Mouse (Mus musculus) yolk sac, embryonic 10.5 days (tissue): ENCODE measurements around the gene Vamp1.

Source experiments
- DNase-seq: peaks from one replicate; pipeline ENCODE4 v3.0.0-alpha.2; 2017; ENCODE audit warnings: low spot score

Gene Vamp1

DNA sequence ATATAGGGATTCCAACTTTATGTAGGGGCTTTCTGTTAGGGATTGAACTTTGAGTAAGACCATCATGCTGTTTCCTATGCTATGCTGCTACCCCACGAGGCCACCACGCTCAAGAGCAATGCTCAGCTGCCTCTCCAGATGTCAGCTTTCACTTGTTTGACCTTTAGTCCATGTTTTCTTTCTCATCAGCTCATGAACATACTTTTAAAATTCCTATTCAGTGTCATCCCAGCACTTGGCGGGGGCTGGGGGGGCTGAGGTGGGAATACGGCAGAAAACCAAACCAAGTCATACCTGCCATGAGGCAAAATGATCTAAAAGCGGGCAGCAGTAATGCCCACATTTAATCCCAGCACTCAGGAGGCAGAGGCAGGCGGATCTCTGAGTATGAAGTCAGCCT, 2.2 kb upstream of the Vamp1 start:
- no peak for DNase-seq

DNA sequence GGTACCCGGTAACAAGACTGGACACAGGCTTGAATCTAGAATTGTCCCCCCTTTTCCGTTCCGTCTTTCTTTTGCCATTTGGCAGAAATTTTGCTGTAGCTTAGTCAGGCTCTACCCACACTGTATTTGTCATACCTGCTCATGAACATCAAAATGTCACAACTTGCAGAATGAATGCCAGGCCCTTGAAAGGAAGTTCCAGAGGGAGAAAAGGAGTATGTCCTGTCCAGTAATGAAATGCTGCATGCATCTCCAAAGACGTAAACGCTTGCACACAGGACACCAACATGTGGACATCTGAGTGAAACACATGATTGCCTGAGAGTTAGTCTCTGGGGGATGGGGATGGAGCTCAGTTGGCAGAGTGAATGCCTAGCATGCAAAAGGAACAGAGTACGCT, 1.6 kb upstream of the Vamp1 start:
- DNase-seq: no peak

DNA sequence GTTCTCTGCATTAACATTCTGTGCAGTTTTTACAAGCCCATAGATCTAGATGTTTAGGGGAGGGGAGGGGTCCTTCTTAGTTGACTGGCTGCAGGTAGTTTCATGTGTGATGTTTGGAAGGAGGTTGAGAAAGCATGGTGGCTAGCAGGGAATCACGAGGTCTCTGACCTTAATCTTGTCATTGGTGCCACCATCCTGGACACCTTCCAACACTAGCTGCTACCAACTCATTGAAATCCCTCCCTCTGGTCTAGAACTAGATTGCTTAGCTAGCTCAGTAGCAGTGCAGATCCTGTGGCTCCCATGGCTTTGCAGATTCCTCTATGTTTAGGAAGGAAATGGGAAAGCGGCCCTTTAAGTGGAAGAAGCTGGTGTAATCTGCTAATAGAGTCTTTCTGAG, 1.5 kb downstream of the Vamp1 start:
- DNase-seq: no peak

DNA sequence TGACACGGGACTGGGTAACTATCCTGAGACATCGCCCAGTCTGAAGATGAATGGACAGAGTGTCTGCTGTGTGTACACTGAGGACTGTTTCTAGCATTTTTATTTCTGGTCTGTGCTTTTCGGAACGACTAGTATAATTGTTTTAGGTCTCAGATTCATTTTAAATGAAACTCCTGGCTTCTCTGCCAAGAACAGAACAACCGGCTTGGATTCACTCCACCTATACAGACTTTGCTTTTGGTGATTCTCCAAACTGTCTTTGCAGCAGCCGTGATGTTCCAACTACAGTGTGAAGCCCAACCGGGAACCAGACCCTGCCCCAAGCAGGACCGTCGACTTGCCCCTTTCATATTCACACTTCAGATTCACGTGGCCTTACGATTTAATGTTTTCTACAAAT, 2.5 kb downstream of the Vamp1 start:
- DNase-seq: no peak

DNA sequence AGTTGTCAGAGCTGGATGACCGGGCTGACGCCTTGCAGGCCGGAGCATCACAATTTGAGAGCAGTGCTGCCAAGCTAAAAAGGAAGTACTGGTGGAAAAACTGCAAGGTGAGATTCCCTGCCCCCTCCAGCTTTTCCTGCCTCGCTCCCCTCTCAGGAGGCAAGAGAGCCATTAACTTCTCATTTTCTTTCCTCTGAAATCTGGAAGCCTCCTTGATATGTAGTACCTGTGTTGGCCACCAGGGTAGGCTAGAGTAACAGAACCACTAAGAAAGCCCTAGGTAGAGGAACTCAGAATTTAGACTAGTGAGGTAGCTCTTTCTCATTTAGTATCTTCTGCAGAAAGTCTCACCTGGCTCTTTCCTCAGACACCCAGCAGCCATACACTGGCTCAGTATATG, 3.6 kb downstream of the Vamp1 start:
- peak; percentile 29 for DNase-seq

DNA sequence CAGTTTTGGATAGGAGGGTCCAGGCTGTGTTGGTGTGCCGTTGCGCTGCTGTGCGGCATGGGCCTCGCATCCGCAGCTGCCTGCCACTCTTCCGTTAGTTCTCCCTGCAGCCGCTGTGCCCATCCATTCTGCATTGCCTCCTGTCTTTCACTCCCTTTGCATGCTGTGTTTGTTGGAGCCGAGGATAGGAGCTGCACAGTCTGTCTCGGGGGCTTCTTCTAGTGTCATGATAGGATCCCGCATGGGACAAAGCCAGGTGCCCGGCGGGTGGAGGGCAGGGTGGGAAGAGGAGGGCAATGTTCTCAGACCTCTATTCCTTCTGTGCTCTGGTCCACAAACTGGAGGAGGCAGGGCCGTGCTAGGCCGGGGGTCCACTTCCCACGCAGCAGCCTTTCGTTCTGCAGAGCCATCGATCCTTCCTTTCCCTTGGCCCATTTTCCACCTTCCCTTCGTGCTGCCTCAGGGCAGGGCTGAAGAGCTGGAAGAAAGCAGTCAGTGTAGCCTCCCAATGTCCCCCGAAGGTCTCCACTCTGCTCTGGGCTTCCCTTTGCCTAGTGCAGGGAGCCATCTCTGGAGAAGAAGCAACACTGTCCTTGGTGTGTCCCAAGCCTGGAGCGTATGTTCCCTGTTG, 5.9 kb downstream of the Vamp1 start:
- DNase-seq: no peak

DNA sequence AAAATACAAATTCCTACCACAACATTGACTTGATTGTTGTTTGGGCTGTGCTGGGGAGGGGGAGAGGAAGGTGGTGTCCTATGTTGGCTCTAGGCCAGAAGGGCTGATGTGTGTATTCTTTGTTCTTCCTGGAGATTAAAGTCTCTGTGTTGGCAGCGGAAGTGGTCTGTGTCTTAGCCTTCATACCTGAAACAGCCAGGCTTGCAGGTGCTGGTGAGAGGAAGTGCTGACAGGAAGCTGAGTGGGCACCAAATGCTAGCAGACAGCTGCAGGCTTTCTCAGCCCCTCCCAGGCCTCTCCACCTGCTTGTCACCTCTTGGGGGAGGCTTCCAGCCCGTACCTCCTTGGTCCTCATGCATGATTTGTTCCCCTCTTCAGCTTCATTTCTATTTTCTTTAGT, 6.8 kb downstream of the Vamp1 start:
- DNase-seq: no peak

DNA sequence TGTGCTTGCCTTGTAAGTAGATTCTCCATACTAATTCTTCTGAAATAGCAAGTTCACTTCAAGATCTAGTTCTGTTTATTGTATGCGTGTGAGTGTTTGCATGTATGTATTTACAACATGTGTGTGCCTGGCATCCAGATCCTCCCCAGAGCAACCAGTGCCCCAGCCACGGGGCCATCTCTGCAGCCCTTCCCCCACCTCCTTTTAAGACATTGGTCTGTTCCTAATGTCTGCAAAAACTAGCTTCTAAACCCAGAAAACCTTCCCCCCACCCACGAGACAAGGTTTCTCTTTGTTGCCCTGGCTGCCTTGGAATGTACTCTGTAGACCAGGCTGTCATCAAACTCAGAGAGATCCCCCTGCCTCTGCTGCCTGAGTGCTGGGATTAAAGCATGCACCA, 7.2 kb downstream of the Vamp1 start:
- no peak for DNase-seq

DNA sequence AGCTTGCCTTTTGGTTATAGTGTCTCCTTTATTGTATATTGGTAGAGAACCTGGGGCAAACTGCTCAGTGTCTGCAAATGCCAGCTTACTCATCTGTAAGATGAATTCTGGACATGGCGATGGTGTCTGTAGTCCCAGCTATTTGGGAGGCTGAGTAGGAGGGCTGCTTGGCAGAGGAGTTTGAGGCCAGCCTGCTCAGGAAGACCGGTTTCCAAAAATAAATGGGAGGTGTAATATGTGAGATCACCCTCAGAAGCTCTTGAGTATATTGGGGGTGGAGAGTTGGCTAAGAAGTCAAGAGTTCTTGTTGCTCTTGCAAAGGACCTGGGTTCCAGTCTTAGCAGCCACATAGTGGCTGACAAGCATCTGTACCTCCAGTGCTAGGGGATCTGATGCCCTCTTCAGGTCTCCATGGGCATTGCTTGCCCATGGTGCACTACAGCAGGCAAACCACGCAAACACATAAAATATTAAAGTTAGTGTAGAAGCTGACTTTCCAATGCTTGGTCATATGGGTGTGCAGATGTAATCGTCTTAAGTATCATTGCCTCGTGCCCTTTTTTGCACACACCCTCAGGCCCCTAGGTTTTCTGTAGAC, 10.3 kb downstream of the Vamp1 start:
- no peak for DNase-seq

DNA sequence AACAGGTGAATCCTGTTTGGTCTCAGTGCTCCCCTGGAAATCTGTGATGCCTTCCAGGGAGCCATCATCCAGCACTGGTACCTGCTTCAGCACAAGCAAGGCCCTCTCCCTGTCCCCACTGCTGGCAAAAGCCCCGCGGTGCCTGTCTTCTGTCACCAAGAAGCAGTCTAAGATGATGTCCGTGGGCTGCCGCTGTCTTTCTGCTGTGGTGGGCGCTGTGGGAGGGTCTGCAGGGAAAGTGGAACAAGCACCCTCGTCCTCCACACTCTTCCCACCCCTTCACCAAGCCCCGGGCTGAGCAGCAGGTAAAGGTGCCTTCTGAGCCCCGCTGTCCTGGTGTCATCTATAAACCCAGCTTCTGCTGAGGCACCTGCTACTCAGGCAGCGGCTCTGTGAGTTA, 15.2 kb downstream of the Vamp1 start:
- DNase-seq: no peak

DNA sequence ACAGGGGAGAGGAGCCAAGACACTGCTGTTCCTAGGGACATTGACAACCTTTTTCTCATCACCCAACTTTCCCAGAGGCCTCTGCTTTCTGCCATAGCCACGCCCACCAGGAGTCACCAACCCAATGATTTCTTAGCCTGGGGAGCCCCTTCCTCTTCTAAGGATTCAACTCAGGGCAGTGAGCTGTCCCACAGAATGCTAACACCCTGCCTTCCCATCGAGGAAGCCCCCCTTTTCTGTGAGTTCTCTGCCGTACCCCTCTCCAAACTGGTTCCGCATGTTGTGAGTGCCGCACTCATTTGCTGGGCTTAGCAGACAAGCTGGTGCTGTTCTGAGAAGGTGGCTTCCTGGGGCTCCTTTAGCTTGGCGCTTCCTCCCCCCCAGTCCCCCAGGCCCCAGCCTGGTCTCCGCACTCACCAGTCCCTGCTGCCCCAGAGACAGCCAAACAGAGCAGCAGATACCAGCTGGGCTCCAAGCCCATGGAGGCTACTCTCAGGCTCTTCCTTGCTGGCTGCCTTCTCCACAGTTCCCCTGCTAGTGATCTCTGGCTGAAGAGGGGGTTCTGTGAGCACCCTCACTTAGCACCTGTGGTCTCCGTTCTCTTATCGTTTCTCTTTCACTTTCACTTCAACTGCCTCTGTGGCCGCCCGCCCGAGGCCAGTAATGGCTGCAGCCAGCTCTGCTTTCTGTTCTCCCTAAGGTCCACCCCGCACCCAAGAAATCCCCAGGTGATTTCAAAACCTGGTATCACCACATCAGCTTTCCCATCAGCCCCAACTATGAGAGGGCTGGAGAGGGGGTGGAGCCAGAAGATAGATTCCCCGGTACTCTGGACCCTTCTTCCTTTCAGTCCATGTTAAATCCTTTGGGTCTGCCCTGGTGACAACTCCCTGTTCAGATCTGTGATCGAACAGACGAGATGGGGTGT, 16.0 kb downstream of the Vamp1 start, which contains the start of gene Tapbpl:
Gene Tapbpl, minus strand, starts transcription at position 744 of the 928 bp plus-strand sequence.
- DNase-seq: peak; percentile 34

DNA sequence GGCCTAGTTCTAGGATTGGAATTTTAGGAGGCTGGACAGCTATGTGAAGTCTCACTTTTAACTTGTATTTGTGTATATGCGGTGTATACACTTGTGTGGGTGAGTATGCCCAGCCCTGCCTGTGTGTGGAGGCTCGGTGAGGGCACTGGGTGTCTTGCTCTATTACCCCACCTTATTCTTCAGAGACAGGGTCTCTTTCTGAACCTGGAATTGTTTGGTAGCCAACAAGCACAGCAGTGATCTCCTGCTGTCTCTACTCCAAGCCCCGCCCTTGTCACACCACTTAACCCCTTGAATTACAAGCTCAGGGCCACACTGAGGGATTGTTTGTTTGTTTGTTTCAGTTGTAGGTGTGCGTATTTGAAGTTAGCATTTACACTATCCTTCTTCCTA, 16.7 kb downstream of the Vamp1 start:
- no peak for DNase-seq

DNA sequence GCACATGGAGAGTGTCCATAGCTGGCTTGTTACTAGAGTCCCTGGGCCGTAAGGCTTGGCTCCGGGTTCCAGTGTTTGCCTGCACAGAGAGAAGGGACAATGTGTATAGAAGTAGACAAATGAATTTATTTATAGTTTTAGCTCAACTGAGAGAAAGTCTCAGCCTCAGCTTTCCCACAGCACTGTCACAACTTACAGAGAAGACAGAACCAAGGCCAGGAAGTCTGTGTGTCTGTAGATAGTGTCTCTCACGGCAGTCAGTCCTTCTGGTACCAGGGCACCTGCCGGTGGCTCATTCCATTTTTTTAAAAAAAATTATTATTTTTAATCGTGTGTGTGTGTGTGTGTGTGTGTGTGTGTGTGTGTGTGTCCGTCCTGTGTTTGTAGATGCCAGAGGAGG, 17.2 kb downstream of the Vamp1 start:
- no peak for DNase-seq

DNA sequence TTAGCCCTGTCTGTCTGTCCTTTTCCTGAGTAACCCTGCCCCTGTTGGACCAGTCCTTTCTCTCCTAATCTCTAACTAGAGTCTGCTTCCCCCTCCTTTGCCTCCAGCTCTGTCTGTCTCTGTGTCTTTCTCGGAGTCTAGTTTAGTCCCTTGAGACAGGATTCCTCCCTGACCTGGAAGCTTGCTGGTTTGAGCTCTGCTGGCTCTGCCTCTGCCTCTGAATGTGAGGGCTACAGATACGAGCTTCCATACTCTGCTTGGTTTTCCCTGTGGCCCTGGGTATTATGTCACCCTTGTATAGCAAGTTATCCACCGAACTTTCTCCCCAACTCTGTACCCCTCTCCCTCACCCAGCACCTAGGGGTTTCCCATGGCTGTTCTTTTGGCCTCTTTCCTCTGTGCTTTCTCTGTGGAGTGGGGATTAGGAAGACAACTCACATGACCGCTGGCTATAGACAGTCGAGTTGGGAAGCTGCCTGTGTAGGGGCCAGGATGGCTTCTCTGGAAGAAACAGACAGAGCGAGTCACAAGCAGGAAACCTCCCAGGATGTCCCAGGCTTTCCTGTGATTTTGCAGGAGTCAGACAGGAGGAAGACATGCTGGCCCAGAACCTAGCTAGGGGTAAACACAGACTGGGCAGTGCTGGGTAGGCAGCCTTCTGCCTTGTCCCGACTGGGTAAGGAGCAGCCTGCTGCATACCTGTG, 18.6 kb downstream of the Vamp1 start:
- no peak for DNase-seq

DNA sequence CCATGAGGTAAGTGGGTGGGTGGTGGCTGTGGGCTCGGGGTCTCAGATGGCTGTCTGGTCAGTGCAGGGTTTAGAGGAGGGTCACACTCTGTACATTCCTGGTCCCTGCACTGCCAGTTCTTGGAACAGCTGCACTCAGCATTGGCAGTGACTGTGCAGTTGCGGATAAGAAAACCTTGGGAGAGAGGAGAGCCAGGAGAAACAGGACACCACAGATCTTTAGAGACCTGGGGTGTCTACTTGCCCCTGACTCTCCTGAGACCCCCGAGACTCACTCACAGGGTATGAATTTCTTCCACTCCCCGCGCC, 19.1 kb downstream of the Vamp1 start:
- DNase-seq: no peak

DNA sequence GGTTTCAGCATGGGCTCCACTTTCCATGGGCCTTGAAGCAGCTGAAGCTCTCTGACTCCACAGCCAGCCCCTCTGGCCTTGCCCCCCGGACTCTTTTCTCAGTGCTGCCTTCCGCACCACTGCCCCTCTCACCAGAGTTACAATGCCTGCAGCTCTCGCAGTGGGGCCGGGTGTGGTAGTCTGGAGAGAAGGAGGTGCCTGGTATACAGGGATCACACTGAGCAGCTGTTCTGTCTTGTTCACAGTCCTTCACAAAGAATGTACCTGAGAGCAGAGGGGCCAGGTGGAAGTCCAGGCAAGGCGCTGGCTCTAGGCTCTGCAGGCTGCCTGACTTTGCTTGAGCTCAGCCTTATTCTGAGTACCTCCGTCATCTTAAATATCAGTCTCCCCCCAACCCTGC, 21.0 kb downstream of the Vamp1 start:
- DNase-seq: no peak

DNA sequence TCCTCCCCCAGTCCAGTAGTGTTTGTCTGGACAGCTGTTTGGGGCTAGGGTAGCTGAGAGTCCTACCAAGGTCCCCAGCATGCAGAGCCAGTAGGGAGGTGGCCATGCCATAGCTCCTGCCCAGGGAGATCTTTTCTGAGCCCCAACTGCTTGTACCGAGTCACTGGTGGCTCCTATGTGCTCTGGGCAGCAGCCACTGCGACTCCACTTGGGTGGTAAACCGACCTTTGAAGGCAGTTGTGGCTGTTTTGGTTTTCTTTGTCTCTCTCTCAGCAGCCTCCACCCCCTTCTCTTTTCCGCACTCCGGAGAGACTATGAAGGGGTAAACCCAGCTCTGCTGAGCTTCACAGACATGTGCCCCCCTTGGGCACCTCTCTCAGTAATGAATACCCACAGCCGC, 21.4 kb downstream of the Vamp1 start, which contains the start of gene Cd27:
Gene Cd27, minus strand, starts transcription at position 229 of the 400 bp plus-strand sequence.
- DNase-seq: no peak

DNA sequence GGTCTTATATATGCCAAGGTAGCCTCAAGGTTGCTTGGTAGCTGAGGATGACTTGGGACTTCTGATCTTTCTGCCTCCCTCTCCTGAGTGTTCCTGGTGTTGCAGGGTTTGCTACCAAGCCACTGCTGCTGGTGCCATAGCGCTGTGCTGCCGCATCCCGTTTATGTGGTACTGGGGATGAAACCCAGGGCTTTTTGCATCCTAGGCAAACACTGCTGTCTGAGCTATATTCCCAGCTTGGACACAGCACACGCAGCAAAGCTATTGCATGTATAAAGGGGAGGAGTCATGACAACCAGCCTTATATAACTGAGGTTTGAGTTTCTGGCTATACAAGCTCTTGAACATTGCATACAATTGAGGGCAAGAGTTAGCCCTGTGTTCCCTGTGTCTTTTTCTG, 22.1 kb downstream of the Vamp1 start:
- DNase-seq: no peak

DNA sequence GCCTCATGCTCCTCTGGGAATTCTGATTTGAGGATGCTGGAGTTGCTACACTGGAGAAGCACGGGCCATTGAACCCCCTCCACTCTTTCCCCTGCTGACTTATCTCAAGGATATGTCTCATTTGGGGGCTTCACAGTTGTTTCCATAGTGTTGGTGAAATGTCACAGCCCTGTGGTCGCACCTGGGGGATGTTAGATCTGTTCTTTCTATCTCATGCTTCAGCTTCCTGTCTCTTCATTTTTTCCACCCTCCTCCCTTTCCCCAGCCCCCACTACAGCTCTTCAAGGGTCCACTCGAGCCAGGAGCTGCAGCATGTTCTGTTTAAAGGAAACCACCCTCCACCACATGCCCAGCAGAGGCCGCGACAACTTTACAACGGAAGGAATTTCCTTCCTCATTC, 23.0 kb downstream of the Vamp1 start:
- no peak for DNase-seq

DNA sequence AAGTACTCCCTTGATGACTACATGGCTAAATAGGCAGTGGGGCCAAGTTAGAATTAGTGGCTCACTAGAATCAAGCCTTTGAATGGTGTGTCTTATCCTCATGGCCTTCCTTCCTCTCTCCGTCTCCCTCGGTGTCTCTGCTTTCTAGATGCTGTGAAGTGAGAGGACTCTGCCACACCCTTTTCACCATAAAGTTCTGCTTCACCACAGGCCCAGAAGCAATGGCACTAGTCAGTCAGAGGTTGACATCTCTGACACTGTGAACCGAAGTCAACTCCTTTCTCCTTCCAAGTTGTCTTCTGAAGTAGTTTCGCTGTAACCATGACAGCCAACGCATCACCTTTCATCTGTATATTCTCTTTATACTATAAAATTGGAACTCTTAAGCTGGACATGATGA, 24.2 kb downstream of the Vamp1 start:
- no peak for DNase-seq

DNA sequence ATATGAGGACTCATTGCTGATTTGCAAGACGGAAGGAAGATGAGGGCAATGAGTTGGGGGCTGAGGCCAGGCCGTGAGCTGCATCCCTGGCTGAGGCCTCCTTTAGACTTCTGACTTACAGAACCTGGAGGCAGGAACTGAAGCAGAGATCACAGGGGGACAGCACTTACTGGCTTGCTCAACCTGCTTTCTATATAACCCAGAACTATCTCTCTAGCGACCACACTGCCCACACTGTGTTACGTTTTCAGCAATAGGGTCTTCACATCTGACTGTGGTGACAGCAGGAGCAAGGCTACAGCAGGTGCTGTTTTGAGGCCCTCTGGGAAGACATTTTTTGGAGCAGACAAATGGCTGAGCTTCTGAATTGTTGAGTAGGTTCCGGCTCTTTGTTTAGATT, 25.3 kb downstream of the Vamp1 start:
- no peak for DNase-seq

DNA sequence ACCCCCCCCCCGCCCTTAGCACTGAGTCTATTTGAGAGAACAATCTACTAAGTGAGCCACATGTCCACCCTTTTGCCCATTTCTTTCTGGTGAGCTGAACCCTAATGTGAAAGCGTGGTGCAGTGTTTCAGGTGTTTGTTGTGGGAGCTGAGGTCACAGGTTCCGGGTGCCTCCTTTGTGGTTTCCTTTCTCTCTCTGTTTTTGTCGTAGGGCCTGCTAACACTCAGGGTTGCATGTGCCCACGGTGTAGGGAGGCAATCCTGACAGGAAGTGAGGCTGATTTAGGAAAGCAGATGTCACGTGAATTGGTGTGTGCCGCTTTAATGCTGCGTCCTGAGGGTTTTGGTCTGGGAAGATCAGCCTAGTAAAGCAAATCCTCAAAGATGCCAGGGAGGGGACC, 26.2 kb downstream of the Vamp1 start:
- DNase-seq: no peak

DNA sequence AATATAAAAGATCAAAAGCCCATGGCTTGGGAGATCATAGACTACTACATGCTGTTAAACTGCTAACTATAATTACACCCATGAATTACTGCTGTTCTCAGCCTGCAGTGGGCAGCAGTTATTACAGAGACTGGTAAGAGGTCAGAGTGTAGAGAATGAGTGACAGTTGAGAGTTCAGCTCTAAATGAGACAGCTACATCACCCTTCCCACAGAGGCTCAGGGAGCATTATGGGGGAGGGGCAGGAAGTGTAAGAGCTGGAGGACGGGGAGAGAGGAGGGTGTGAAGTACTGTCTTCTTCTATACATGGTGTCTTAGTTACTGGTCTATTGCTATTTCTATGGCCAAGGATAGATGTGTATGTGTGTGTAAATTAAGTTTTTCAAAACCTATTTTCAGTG, 29.2 kb downstream of the Vamp1 start:
- DNase-seq: no peak
